Mouse (Mus musculus) midbrain, embryonic 14.5 days (tissue): ENCODE results near the gene Prcc. TPM values are rescaled to one million over a fixed set of nuclear protein-coding genes. Genes with fewer than 3 reads are reported as not detected.
"Not testable (repeated sequence)": the region's sequence is repeated elsewhere in the genome, so short reads cannot be mapped to it uniquely, and the experiment has no call there.

ENCODE experiments used
- ATAC-seq: fragments of 200-750 bp; cut with Nextera tagmentation; 2 replicates; pipeline ENCODE4 v1.8.0; 2017; ENCODE audit warnings: moderate number of reproducible peaks, moderate library complexity; ENCODE audit not compliant: low FRiP score, low TSS enrichment
- DNase-seq: peaks from one replicate; pipeline ENCODE4 v3.0.0-alpha.2; 2015
- H3K27ac ChIP-seq: fragments of 300-500 bp; sonication (generic); replicated peaks from 2 replicates; pipeline ENCODE4 v1.5.1; 2014; ENCODE audit warnings: mild to moderate bottlenecking, low read depth, low read length, moderate library complexity
- H3K27me3 ChIP-seq: fragments of 300-500 bp; sonication (generic); 2 replicates; pipeline ENCODE4 v1.6.1; 2014; ENCODE audit warnings: low read length, control low read depth, mixed read lengths; ENCODE audit not compliant: control insufficient read depth, insufficient read depth
- H3K36me3 ChIP-seq: fragments of 300-500 bp; sonication (generic); 2 replicates; pipeline ENCODE4 v1.6.1; 2014; ENCODE audit warnings: low read length, control low read depth; ENCODE audit not compliant: control insufficient read depth, insufficient read depth
- H3K4me1 ChIP-seq: fragments of 300-500 bp; sonication (generic); 2 replicates; pipeline ENCODE4 v1.6.1; 2014; ENCODE audit warnings: mild to moderate bottlenecking, antibody characterized with exemption, low read length, control low read depth; ENCODE audit not compliant: control insufficient read depth, insufficient read depth
- H3K4me2 ChIP-seq: fragments of 300-500 bp; sonication (generic); 2 replicates; pipeline ENCODE4 v1.6.1; 2014; ENCODE audit warnings: mild to moderate bottlenecking, low read length, moderate library complexity
- H3K4me3 ChIP-seq: fragments of 300-500 bp; sonication (generic); replicated peaks from 2 replicates; pipeline ENCODE4 v1.5.1; 2014; ENCODE audit warnings: low read depth, low read length
- H3K9ac ChIP-seq: fragments of 300-500 bp; sonication (generic); replicated peaks from 2 replicates; pipeline ENCODE4 v1.6.1; 2014; ENCODE audit warnings: mild to moderate bottlenecking, low read length, moderate library complexity
- H3K9me3 ChIP-seq: fragments of 300-500 bp; sonication (generic); 2 replicates; pipeline ENCODE4 v1.6.1; 2016; ENCODE audit warnings: low read length, control low read depth, mixed read lengths; ENCODE audit not compliant: control insufficient read depth
- WGBS: fragments of 180-500 bp; shearing (Covaris S2); extraction: QIAGEN DNeasy Blood & Tissue Kit; methylation state at CpG from one replicate; pipeline ENCODE4 v1.1.7; 2014; 5-methylcytosine and 5-hydroxymethylcytosine counted together
- polyA plus RNA-seq: library from polyadenylated mRNA; unstranded; fragments of >200 nt; fragmentation: Nextera tagmentation; extraction: Ambion mirVana; gene quantifications from 2 replicates; pipeline ENCODE4 v1.2.1, GENCODE M21; 2014

Prcc gene
- polyA plus RNA-seq, 1 experiment from 2014 or later: 17.4 TPM

DNA sequence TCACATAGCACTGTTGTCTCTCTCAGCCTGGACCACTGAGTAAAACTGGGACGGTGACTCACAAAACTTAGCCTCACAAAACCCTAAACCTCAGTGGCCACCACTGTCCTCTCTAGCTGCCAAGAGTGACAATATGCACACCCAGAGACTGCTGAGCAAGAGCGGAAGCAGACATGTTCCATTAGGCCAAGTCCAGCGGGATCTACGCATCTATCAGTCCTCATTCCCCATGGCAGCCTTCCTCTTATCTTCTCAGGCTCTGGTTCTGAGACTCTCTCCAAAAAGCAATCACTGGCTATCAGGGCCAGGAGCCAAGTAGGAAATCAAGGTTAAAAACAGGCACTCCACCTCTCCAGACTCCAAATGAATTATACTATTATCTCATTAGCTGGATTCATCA is 7.7 kb downstream of the Prcc start:
- 96% methylated on average over 4 of the region's 4 CpGs for WGBS

DNA sequence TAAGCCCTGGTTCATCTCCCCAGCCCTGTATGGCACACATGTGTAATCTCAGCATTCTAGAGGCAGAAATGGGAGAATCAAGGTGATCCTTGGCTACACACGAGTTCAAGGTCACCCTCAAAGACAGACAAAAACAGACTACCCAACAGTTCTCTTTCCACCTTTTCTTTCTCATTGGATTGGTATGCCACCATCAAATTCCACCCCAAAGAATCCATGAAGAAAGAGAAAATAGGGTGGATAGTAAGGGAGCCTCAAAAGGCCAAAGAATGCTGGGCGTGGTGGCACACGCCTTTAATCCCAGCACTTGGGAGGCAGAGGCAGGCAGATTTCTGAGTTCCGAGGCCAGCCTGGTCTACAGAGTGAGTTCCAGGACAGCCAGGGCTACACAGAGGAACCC is 21.3 kb downstream of the Prcc start:
- H3K36me3 ChIP-seq: peaks cover 84% of the 10 kb centered on the region
- not testable (repeated sequence) for H3K27ac ChIP-seq, ATAC-seq, H3K9me3 ChIP-seq, H3K27me3 ChIP-seq, H3K4me1 ChIP-seq, H3K4me2 ChIP-seq, H3K9ac ChIP-seq, DNase-seq, H3K4me3 ChIP-seq
- WGBS: 98% methylated on average over 4 of the region's 4 CpGs

More for the DNA sequence above, 7.7 kb downstream of the Prcc start:
- Histone ChIP-seq H3K27ac (no peak overlapping the region), H3K4me2 (no peak overlapping the region), H3K27me3 (no peaks in the 10 kb centered on the region), H3K4me1 (no peaks in the 10 kb centered on the region), H3K36me3 (peaks cover 14% of the 10 kb centered on the region), H3K9me3 (no peaks in the 10 kb centered on the region), H3K4me3 (no peak overlapping the region), H3K9ac (no peak overlapping the region)
- no peak for DNase-seq
- no peak for ATAC-seq

DNA sequence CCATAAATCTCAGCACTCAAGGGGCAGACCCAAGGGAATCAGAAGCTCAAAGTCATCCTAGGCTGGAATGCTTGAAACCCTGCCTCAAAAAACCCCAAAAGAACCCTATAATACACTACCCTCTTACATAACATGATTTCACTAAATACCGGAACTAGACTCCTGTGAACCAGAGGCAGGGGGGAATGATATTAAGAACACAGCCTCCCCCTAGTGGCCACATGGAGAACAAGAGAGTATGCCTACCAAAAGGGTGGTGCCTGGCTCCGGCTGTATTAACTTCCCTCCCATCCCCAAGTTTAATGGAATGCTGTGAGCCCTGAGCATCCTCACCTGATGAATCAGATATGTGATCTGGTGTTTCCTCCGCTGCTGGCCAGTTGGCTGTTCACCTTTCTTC is 25.6 kb downstream of the Prcc start:
- H3K4me3 ChIP-seq: no peak overlapping the region
- no peak overlapping the region for H3K4me2 ChIP-seq
- H3K27me3 ChIP-seq: no peaks in the 10 kb centered on the region
- no peak overlapping the region for H3K27ac ChIP-seq
- peaks cover 80% of the 10 kb centered on the region for H3K36me3 ChIP-seq
- no peak overlapping the region for H3K9ac ChIP-seq
- WGBS: 22% methylated on average over 3 of the region's 3 CpGs
- DNase-seq (peak; percentile 86), ATAC-seq (no peak; the same call in 1 of the 2 replicates)
- no peaks in the 10 kb centered on the region for H3K9me3 ChIP-seq
- H3K4me1 ChIP-seq: no peaks in the 10 kb centered on the region

DNA sequence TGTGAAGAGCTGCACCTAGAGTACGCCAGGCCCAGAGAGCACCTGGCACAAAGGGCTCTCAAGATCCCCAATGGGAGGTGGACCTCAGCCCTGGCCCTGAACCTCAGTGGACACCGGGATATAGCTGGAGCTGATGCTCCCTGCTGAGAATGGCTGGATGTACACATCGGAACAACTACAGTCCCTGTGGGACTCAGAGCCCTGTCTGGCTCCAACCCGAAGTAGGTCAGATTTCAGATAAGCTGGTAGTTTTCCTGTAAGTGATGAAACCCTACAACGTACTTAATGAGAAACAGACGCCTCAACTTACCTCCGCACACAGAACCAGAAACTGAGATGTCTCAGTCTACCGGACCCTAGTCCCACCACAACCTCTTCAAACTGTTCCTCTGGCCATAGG is 27.7 kb downstream of the Prcc start:
- DNase-seq (no peak), ATAC-seq (no peak)
- Histone ChIP-seq H3K4me3 (no peak overlapping the region), H3K9ac (no peak overlapping the region), H3K36me3 (peaks cover 65% of the 10 kb centered on the region), H3K4me1 (no peaks in the 10 kb centered on the region), H3K4me2 (no peak overlapping the region), H3K9me3 (no peaks in the 10 kb centered on the region), H3K27me3 (no peaks in the 10 kb centered on the region), H3K27ac (no peak overlapping the region)
- WGBS: 95% methylated on average over 8 of the region's 8 CpGs

DNA sequence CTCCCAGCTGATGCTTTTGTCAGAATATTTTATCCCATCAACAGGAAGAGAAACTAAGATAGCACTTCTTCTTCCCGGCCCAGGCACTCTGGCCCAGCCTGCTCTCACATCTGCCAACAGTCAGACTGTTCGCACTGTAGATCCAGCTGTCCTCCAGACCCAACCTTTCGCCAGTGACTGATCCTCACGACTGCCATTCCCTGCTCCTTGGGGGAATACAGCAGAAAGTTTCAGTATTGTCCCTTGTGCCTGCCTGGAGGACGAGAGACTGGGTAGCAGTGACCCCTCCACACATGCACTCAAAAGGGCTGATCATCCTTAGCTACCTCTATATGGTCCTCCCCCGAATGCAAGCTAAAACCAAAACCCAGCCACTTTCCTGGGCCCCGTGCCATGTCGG is 29.5 kb downstream of the Prcc start:
- 93% methylated on average over 8 of the region's 8 CpGs for WGBS
- DNase-seq (no peak), ATAC-seq (no peak)
- no peak overlapping the region for H3K4me3 ChIP-seq
- H3K36me3 ChIP-seq: peaks cover 50% of the 10 kb centered on the region
- no peak overlapping the region for H3K9ac ChIP-seq
- no peaks in the 10 kb centered on the region for H3K27me3 ChIP-seq
- H3K4me2 ChIP-seq: no peak overlapping the region
- H3K27ac ChIP-seq: no peak overlapping the region
- no peaks in the 10 kb centered on the region for H3K4me1 ChIP-seq
- no peaks in the 10 kb centered on the region for H3K9me3 ChIP-seq

DNA sequence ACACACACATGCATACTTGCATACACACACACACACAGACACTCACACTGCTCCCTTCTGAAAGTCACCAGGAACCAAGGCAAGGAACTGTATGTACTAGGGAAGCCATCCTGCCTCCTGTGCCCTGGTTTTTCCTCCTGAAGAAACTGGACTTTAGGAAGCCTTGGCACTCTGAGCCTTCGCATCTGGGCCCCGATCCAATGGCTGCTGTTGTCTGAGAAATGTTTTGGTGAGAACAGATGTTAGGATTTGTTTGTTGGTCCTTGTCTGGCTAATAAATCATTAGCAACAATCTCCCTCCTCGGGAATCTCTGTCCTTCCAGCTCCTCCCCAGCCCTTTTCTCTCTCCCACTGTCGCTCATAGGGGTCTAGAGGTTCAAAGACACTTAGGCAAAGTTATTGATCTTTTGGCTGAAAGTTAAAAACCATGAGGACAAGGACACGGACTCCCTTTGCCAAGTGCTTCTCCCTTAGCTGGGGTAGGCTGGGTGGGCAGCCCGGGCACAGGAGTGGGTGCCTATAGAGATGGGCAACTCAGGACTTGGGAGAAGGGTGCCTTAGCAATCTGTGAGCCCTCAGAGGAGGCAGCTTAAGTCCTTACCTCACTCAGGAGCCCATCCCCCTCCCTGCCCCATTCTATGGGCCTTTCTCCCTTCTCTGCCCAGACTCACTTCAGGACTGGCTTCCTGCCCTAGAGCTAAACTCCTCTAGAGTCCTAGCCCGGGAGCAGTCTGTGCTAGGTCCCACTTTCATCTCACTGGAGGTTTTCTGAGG is 30.4 kb downstream of the Prcc start:
- WGBS: 76% methylated on average over 7 of the region's 7 CpGs
- ATAC-seq (no peak), DNase-seq (no peak)
- no peaks in the 10 kb centered on the region for H3K9me3 ChIP-seq
- peaks cover 40% of the 10 kb centered on the region for H3K36me3 ChIP-seq
- no peak overlapping the region for H3K9ac ChIP-seq
- no peak overlapping the region for H3K4me2 ChIP-seq
- no peaks in the 10 kb centered on the region for H3K27me3 ChIP-seq
- H3K4me1 ChIP-seq: no peaks in the 10 kb centered on the region
- H3K4me3 ChIP-seq: no peak overlapping the region
- no peak overlapping the region for H3K27ac ChIP-seq

DNA sequence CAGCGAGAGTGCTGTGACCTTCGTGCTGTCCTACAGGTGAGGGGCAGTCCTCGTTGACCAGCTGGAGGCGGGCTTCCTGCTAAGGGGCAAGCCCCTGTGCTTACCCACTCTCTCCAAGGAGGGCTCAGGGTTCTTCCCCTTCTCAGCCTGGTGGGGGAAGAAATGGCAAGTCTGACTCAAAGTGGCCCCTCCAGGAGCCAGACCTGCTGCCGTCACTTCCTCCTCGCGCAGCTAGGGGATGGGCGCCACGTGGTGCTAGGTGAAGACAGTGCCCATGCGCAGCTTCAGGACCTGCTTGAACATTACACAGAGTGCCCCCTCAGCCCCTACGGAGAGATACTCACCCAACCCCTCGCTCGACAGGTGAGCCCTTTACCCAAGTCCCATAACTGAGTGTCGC is 36.3 kb downstream of the Prcc start:
- 87% methylated on average over 14 of the region's 14 CpGs for WGBS
- H3K36me3 ChIP-seq: no peaks in the 10 kb centered on the region
- no peak overlapping the region for H3K9ac ChIP-seq
- no peak overlapping the region for H3K27ac ChIP-seq
- H3K27me3 ChIP-seq: no peaks in the 10 kb centered on the region
- ATAC-seq: no peak
- no peak overlapping the region for H3K4me2 ChIP-seq
- no peak overlapping the region for H3K4me3 ChIP-seq
- DNase-seq: no peak
- no peaks in the 10 kb centered on the region for H3K9me3 ChIP-seq
- no peaks in the 10 kb centered on the region for H3K4me1 ChIP-seq

DNA sequence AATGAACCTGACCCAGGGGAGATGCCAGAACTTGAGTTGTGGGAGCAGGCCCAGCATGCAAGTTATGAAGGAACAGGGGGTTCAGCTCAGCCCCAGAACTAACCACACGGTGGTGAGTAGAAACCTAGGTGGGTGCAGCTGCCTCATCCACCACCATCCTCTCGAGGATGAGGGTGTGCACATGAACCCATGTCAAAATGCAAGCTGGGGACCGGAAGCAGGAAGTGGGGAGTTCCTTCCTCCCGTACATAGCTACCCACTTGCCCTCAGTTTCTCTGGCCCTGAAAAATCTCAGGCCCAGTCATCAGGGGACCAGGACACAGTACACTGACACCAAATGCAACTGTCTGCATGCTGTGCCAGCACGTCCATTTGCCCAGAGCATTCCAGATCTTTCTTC is 37.7 kb downstream of the Prcc start:
- H3K27ac ChIP-seq: no peak overlapping the region
- ATAC-seq: no peak
- H3K4me3 ChIP-seq: no peak overlapping the region
- H3K4me2 ChIP-seq: no peak overlapping the region
- H3K9me3 ChIP-seq: no peaks in the 10 kb centered on the region
- 84% methylated on average over 5 of the region's 5 CpGs for WGBS
- no peaks in the 10 kb centered on the region for H3K27me3 ChIP-seq
- H3K4me1 ChIP-seq: no peaks in the 10 kb centered on the region
- no peak for DNase-seq
- no peaks in the 10 kb centered on the region for H3K36me3 ChIP-seq
- H3K9ac ChIP-seq: no peak overlapping the region

DNA sequence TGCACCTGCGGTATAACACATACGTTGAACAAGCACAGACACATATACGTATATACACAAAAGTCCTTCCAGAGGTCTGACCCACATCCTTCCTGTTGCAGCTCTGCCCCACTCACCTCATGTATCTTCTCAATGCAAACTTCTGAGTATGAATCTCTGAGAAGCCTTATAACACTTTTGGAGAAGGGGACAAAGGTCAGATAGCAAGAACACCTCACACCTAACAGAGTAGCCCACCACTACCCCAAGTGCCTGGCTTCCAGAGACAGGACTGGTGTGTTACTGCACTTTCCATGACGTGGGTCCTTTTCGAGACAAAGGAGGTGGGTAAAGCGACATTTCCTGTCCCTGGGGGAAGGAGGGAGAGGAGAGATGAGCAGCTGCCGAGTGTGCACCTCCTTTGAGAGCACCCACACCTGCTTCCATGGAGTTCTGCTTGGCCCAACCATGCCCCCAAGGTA is 38.7 kb downstream of the Prcc start, which contains the start of gene Sh2d2a:
Gene Sh2d2a (plus strand): TSS at position 106 of the 461 bp plus-strand sequence.
- Histone ChIP-seq H3K9ac (no peak within 1 kb of the TSS), H3K27me3 (no peaks in the 10 kb centered on the region), H3K4me3 (no peak within 1 kb of the TSS), H3K4me2 (no peak within 1 kb of the TSS), H3K36me3 (no peaks in the 10 kb centered on the region), H3K9me3 (no peaks in the 10 kb centered on the region), H3K27ac (no peak within 1 kb of the TSS), H3K4me1 (no peaks in the 10 kb centered on the region)
- ATAC-seq (no peak), DNase-seq (no peak)
- WGBS: 71% methylated on average over 7 of the region's 7 CpGs
